Mouse (Mus musculus) CD8-positive naive resting alpha-beta T cell, adult 2 months (primary cell): ENCODE data around the gene Elfn1.

Experiments used
- DNase-seq, 2 experiments: peaks; one replicate each; pipeline ENCODE4 v3.0.0; 2022; ENCODE audit warnings: low read depth in 2 of 2, low spot score in 2 of 2

The Elfn1 gene

DNA sequence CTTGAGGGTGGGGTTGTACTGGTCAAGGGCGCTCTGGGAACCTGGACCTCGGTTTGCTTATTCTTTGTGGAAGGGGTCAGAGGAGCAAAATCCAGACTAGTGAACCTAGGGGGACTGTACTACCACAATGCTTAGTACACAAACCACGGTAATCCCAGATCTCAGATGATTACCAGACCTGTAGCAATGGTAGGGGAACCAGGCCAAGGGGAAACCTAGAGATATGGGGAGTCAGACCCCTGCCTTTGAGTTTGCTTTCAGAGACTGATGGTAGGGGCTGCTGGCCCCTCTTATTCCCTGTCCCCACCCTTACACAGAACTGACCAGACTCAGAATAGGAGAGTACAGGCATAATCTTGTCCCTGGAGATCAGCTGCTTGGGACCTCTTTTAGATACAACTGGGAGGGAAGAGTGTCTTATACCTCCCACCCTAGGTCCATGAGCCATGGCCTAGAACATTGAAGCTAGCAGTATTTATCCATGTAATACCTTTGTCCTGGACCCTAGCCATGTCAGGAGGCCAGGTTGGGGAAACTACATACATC lies 3.1 kb downstream of the Elfn1 start:
- no peak for DNase-seq

DNA sequence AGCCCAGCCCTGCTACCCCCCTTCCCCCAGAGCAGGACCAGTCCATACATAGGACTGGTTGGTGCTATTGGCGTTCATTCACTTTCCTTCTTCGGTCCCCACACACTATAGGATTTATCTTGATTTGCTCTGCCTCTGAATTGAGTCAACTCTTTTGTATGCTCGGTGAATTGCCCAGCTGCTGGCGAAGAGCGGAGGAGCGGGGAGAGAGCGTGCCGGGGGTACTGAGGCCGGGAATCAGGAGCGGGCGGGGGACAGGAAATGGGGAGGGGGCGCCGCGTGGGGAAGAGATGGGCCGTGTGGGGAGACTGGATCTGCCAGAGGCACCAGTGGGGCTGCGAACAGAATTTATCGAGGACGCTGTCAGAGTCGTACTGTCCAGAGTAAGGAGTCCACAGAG lies 3.8 kb downstream of the Elfn1 start:
- DNase-seq, result no peak

DNA sequence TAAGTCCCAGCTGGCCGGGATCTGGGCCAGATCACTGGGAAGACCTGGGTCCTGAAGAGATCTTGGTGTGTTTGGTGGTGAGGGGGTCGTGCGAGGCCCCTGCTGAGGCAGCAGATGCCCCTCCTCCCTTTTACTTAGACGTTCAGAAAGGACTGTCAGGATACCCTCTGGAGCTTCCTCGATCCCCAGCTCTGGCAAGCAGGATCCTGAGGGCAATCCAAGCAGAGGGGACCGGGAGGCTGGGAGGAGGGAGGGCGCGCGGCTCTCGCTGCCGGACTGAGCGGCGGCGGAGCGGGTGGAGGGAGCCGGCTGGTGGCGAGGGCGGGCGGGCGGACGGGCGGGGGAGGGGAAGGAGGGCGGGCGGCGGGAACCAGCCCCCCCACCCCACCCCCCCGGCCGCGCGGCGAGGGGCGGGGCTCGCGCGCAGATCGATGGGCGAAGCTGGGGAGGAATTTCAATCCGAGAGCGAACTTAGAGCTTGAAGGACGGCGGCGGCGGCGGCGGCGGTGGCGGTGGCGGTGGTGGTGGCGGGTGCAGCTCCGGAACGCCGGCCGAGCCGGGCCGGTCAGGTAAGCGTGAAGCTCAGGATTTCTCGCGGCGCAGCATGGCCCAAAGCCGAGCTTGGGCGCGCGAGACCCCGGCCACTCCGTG lies 4.5 kb downstream of the Elfn1 start:
- no peak for DNase-seq

DNA sequence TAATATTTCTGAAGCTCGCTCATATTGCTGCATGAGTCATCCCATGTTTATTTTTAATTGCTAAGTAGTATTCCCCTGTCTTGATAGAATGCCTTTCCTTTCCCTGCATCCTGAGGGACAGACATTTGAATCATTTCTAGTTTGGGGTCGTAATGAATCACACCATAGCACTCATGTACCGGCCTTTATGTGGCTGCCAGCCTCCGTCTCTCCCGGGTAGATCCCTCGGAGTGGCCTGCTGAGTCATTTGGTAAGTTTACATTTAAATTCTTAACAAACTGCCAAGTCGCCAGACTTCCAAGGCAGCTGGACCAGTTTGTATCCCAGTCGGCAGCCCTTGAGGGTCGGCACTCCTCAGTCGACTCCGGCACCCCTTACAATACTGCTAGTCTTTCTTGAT lies 13.9 kb downstream of the Elfn1 start:
- no peak for DNase-seq

DNA sequence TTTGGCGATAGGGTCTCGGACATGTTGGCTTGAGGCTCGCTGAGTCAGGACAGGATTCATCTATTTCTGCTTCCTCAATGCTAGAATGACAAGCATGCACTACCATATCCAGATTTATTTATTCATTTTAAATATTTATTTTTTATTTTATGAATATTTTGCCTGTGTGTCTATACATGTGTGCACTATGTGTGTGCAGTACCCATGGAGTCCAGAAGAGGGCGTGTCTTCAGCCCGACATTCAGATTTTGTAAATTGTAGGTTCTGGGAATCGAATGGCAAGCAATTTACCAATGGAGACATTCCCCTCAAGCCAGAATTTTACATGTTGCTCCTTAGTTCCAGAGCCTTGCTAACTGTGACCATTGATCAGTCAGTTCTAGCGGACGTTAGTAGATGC lies 16.1 kb downstream of the Elfn1 start:
- DNase-seq, result no peak

DNA sequence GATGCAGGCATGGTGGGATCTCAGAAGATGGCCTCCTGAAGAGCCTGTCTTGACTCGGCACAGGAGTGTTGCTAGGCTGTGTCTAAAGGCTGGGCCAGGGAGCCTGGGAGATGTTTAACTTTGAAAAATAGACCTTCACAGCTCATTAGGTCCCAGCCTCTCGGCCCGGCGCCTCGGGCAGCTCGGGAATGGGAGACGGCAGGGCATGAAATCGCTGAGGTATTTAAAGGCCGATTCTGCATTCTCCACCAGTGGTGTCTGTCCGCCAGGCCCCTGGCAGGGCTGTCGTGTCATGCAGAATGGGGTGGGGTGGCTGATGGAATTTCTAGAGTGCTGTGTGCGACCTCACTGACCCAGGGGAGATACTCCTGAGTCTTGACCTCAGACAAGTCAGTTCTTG lies 22.4 kb downstream of the Elfn1 start:
- no peak for DNase-seq

DNA sequence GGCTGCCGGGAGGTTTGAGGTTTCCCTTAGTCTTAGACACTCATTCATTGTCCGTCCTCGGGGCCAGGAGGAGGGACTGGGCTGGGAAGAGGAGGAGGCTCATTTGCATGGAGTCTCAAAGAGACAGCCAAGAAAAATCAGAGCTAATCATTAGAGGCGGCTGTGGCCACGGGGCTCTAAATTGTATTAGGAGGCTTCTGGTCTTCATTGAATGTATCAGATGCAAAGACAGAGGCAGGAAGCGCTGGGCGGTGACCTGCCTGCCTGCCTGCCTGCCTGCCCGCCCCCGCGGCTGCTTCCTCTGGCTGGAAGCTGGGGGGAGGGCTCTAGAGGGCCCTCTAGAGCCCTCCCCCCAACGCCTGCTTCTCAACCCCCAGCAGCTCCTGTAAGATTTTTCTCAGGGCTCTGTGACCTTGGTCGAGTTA lies 23.2 kb downstream of the Elfn1 start:
- no peak for DNase-seq

DNA sequence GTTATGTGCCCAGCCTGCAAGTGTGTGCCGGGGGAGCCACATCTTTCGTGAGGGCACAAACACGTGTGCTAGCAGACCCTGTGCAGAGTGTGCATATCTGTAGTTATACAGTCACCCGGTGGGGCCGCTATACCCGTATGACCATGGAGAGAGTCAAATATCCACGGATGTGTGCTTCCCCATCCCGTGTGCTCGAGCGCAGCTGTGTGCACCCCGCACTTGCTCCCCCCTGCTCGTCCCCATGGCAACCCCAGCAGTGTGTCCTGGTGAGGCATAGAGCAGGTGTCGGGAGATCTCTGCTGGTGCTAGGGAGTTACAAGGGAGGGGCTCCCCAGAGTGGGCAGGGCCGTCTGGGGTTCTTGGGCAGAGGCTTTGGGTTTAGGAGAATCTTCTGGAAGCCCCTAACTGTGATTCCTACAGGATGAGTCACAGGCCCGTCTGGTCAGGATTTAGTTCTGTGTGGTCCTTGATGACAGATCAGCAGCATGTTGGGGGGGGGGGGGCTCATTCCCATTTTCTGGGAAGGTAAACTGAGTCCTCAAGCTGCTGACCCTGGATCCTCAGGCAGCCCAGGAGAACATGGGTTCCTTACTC lies 24.3 kb downstream of the Elfn1 start:
- DNase-seq, result no peak

DNA sequence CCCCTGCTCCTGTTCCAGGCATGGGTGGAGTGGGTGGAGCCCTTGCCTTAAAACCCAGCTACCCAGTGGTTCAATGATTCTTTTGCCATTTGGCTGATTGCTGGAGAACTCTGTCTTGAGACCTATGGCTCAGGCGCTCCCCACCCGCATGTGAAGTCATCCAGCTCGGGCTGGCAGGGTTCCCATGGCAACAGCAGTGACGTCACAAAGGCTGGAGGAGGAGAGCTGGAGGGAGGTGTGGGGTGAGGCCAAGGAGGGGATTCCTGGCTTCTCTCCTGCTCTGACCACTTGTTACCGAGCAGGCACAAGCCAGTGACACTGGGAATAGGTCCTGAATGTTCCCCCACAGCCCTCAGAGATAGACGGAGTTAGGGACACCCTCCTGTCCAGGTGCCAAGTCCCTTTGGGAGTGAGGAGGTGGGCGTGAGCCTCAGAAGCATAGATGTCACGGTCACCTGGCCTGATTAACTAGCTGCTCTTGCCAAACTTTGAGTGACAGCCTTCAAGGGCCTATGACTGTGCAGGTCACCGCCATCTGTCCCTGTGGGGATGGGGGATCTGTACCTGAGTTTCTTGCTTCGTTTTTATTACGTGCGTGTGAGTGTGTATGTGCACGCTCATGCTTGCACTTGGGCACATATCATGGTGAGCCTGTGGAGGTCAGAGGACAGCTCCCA lies 25.0 kb downstream of the Elfn1 start:
- peak; percentile 43 to 56 for DNase-seq

DNA sequence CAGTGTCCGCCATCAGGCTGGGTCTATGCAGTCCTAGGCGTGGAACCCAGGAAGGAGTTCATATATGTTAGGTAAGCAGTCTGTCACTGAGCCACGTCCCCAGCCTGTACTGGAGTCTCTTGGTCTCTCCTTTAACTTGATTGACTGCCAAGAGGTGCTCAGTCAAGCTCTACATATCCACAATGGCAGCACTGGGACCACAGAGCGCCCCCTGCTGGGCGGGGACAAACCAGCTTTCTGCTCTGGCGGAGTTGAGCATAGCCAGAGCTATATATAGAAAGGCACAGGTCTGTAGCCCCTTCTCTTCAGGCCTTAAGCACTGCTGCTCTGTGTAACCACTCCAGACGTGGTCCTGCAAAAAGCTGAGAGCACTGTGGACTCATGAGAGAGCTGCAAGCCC lies 25.7 kb downstream of the Elfn1 start:
- DNase-seq, result peak; percentile 58 to 66

DNA sequence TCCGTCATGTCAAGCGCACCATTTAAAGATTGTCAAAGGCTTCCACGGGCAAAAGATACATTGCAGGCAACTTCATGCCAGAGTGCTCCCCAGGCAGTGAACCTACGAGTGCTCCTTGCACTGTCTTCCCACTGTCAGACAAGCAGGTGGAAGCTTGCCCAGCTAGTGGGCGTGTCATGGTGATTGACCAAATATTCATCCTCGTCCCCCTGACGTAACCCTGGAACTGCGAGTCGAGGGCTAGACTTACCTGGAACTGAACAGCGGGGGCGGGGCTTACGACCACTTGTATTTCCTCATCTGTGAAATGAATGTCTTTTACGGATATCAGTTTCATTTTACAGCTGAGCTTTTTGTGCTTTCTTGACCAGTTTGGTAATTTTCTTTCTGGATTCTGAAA lies 28.7 kb downstream of the Elfn1 start:
- DNase-seq, result no peak

DNA sequence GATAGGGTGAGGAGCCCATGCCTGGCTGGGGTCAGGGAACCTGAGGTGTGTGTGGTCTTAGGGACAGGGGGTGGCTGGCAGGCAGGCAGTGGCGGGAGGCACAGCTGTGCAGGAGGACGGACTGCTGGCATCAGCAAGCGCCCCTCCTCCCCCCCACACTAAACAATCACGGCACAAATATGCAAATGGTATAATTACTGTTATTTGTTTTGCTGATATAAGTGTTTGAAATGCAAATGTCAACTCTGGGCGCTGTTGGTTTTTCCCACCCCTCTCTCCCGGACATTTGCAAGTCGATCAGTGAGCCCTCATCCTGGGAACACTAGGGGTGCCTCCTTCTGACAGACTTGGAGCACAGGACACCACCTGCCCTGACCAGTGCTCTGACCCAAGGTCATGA lies 37.0 kb downstream of the Elfn1 start:
- DNase-seq, result no peak

DNA sequence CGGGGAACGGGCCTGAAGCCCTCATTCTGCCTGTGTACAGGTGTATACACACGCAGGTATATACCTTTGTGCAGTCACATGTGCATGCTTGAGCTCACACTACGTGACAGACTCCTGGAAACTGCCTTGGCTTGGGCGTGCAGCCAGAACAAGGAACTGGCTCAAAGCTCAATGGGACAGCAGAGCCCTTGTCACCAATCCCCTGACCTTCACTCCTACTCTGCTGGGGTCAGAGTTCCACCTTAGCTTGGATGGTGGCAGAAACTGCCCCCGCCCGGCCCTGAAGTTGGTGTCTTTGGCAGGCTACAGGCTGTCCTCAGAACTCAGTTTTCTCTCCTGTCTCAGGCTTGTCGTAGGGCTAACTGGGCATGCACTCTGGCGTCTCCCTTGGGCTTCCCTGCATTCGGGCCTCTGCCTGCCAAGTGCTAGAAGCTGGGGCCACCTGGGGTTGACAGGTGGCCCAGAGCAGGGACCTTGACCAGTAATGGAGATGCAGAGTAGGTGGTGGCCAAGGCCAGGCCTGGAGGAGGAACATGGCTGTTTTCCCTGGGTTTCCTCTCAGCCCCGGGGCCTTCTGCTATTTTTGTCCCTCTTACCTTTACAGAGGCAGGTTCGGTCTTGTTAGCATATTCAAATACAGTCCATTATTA lies 38.1 kb downstream of the Elfn1 start:
- no peak for DNase-seq

DNA sequence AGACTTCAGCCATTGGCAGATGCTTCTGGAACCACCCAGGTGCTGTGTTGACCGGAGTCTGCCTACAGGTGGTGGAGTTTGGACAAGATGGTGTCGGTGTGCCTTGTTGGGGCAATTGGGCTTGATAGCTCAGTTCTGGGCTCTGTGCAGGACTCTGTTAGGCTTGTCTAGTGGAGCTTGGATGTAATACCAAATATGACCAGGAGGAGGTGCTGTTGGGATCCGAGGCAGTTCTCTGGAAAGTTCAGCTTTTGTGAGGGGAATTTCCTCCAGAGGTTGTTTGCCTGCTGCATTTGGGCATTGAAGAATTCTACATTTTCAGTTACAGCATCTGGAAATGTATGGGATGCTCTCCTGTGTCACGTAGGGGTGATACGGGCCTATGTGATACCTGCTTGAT lies 39.7 kb downstream of the Elfn1 start:
- DNase-seq, result peak in 1 of 2 experiments; percentile 21

DNA sequence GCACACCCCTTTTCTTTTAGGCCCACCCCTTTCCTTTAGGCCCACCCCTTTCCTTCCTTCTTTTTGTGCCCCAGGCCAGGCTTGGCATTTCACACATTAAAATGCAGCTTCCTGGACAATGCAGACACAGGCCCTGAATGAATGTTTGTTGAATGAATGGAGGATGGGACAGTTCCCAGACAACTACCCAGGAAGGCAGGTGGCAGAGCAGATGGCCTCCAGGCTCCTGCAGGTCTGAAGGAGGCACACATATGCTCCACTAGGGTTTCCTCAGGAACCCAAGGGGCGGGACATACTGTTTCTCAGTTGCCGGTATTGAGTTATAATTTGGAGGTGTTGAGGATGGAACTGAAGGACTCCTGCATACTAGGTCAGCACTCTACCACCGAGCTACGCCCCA lies 40.8 kb downstream of the Elfn1 start:
- DNase-seq, result no peak

DNA sequence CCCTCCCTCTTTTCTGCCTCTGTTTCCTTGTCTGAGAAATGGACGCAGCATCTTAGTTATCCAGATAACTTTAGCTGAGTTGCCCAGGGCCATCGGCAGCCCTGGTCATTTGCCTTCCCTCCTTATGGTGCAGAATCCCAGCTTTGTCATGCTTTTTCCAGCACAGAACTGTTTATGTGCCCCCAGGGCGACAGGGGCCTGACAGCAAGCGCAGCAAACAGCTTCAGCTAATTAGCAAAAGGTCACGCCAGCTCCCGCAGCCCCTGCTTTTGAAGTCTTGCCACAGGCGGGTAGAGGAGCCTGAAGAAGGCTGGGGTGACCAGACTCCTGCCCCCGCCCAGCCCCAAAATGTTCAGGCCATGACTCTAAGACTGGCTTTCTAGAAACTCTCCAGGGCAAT lies 41.6 kb downstream of the Elfn1 start:
- no peak for DNase-seq

DNA sequence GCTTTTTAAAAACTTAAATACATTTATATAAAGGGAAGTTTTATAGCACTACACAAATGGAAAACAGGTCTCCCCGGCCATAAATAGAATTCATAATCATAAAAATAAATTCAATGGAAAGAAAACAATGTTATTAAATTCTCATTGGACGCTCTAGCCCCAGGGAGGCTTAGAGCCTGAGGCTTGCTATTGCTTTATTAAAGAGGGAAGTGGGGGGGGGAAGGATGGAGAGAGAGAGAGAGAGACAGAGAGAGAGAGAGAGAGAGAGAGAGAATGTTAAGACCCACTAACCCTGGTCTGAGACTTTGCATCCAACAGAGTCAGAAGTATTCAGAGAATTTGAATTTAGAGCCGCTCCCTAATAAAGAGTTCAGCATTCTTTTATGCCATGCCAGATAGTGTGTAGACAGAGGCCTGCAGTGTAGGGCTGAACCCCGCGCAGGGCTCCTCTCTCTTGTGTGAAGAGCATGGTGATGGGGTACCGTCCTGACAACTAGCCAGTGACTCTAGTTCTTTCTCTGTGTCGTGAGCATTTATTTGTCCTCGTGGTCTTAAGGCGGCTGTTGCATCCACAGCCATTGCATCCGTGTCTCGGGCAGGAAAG lies 42.3 kb downstream of the Elfn1 start:
- no peak for DNase-seq

DNA sequence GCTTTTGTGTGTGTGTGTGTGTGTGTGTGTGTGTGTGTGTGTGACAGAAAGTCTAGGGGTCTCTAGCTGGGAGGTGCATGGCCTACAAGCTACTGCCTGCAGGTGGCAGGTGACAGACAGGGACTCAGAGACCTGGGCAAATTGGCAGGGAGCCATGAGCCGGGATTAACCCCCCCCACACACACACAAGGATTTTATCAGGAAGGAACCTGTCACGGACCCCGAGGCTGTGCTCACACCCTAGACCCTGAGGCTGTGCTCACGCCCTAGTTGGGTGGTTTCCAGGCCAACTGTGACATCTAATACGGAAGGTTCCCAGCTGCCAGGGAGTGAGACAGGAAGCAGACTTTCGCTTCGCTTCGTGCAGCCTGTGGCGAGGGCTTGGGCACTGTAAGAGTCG lies 49.1 kb downstream of the Elfn1 start:
- DNase-seq, result no peak

DNA sequence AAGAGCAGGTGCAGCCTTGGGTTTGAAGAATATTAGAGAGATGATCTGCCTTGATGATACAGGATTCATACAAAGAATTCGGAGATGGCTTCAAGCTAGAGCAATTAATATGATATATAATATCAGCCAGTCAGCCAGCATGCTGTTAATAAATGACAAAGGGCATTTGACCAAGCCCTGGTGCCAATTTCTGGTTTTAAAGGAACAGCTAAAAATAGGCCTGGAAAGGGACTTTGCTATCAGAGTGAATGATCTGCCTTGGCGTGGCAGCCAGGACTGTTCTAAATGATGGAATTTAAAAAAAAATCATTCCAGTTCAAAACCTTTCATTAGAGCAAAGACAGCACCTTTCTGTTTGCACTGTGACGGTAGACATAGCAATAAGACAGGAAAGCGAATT lies 52.0 kb downstream of the Elfn1 start:
- no peak for DNase-seq

DNA sequence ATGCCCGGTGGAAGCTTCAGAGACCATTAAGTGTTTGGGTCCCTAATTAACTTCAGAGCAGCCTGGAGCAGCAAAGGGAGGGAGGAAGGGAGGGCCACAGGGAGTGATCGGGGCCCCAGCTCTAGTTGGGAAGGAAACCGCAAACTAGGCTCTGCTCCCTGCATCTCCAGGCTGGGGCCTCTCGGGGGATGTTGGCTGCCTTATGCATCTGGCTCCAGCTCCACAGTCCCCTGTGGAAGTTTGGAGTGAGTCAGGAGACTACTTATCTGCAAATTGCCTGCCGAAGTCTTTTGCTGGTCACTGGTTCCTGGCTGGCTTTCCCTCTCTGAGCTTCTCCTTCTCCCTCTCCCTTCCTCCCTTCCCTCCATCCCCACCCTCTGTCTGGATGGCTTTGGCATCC lies 56.6 kb downstream of the Elfn1 start:
- DNase-seq, result no peak

DNA sequence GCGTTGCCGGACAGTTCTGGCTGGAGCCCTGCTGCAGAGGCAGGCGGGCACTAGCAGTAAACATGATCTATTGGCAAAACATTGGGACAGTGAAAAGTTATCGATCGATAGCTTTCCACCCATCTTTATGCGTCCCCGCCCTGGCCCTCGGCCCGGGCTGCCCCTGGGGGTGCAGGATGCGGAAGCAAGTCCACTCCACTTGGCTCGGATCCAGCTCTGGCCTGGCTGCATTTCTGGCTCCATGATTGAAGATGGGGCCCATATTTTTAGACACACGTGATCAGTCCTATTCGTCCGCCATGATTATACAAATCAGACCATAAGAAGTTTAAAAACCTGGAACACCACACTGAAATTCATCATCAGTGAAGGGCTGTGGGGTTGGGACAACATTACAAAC lies 57.9 kb downstream of the Elfn1 start:
- DNase-seq, result no peak
